Mouse (Mus musculus) spleen, adult 12 weeks (tissue): ENCODE data around the gene Egln1.

Experiments
- DNase-seq: peaks from one replicate; pipeline ENCODE4 v3.0.0; 2022; ENCODE audit warnings: low spot score

The Egln1 gene

GRCm38 (mm10) chr8:124949209-124950068 lies at the start of gene Egln1:
Gene Egln1, minus strand, starts transcription at chr8:124949324.
- peak; percentile 56 for DNase-seq

GRCm38 (mm10) chr8:124995776-124996175 lies 46.7 kb upstream of the Egln1 start:
- no peak for DNase-seq

- no peak for DNase-seq
These were observed 42.5 kb upstream of the Egln1 start for GRCm38 (mm10) chr8:124991668-124991926.

GRCm38 (mm10) chr8:124990923-124991667 lies 42.0 kb upstream of the Egln1 start:
- DNase-seq = no peak

- no peak for DNase-seq
These were observed 31.7 kb upstream of the Egln1 start for GRCm38 (mm10) chr8:124980828-124981227.

- no peak for DNase-seq
These were observed 30.9 kb upstream of the Egln1 start for GRCm38 (mm10) chr8:124980036-124980435.

- DNase-seq = no peak
These were observed 28.9 kb upstream of the Egln1 start for GRCm38 (mm10) chr8:124978026-124978425.

- no peak for DNase-seq
These were observed 27.1 kb upstream of the Egln1 start for GRCm38 (mm10) chr8:124976211-124976610.

GRCm38 (mm10) chr8:124974254-124974653 lies 25.1 kb upstream of the Egln1 start:
- DNase-seq = no peak

GRCm38 (mm10) chr8:124973221-124973620 lies 24.1 kb upstream of the Egln1 start:
- DNase-seq = no peak

- DNase-seq = no peak
These were observed 21.3 kb upstream of the Egln1 start for GRCm38 (mm10) chr8:124970312-124970933.

GRCm38 (mm10) chr8:124964966-124965365 lies 15.8 kb upstream of the Egln1 start:
- no peak for DNase-seq

- DNase-seq = no peak
These were observed 14.1 kb upstream of the Egln1 start for GRCm38 (mm10) chr8:124963246-124963645.

GRCm38 (mm10) chr8:124960226-124960880 lies 11.2 kb upstream of the Egln1 start:
- no peak for DNase-seq

GRCm38 (mm10) chr8:124959462-124960225 lies 10.5 kb upstream of the Egln1 start:
- DNase-seq = no peak

- no peak for DNase-seq
These were observed 5.5 kb upstream of the Egln1 start for GRCm38 (mm10) chr8:124954572-124955082.

GRCm38 (mm10) chr8:124953188-124953587 lies 4.1 kb upstream of the Egln1 start:
- DNase-seq = no peak

- DNase-seq = no peak
These were observed 1.7 kb upstream of the Egln1 start for GRCm38 (mm10) chr8:124950865-124951264.

GRCm38 (mm10) chr8:124950069-124950456 lies 939 bp upstream of the Egln1 start:
- DNase-seq = no peak

GRCm38 (mm10) chr8:124948733-124949111 lies 402 bp downstream of the Egln1 start:
- DNase-seq = no peak
